Mouse (Mus musculus) T-cell, adult 66 days (primary cell): ENCODE results near the gene Klk1b4. TPM values are rescaled to one million over a fixed set of nuclear protein-coding genes. Genes with fewer than 3 reads are reported as not detected.

Source experiments
- total RNA-seq, 2 experiments: library from RNA; stranded (reverse); gene quantifications; 3 replicates in 1 of 2; 4 replicates in 1 of 2; pipeline ENCODE4 v1.2.4; 2023

The Klk1b4 gene
- not detected for total RNA-seq

GRCm38 (mm10) chr7:44207135-44207534, at the start of gene Klk1b4:
Klk1b4 (plus strand) TSS chr7:44207435.

GRCm38 (mm10) chr7:44187936-44188335, 19.3 kb upstream of the Klk1b4 start, which contains the start of gene Klk1b24:
Klk1b24 (plus strand) TSS chr7:44188236.

GRCm38 (mm10) chr7:44197891-44198290, 9.3 kb upstream of the Klk1b4 start, which contains the start of gene Klk1b3:
Klk1b3 (plus strand) TSS chr7:44198191.

GRCm38 (mm10) chr7:44215645-44216044, 8.4 kb downstream of the Klk1b4 start, which contains the start of gene Klk1b5:
Klk1b5 (plus strand) TSS chr7:44215945.

GRCm38 (mm10) chr7:44225076-44225475, 17.8 kb downstream of the Klk1b4 start, which contains the start of gene Klk1:
Klk1 (plus strand) TSS chr7:44225360.

GRCm38 (mm10) chr7:44235909-44236308, 28.7 kb downstream of the Klk1b4 start, which contains the start of gene Gm36864:
Gm36864 (plus strand) TSS chr7:44236177.

GRCm38 (mm10) chr7:44246055-44246983, 39.1 kb downstream of the Klk1b4 start, which contains the start of the genes 1700028J19Rik and 2410002F23Rik:
1700028J19Rik (minus strand) TSS chr7:44246695.
2410002F23Rik (plus strand) TSS chr7:44246722.

GRCm38 (mm10) chr7:44257278-44257677, 50.0 kb downstream of the Klk1b4 start, which contains the start of gene Acp4:
Acp4 (minus strand) TSS chr7:44257378.

GRCm38 (mm10) chr7:44261147-44261546, 53.9 kb downstream of the Klk1b4 start, which contains the start of gene Gm15517:
Gm15517 (plus strand) TSS chr7:44261447.

Other genes with a start within 250 kb of the Klk1b4 start
- gene Klk1b1, start 240.7 kb upstream of the Klk1b4 start, total RNA-seq, result not detected
- 1 to 10 TPM in 1 of 2 experiments, not detected in 1; 1.1 TPM for gene Klk1b9, start 231.4 kb upstream of the Klk1b4 start, total RNA-seq
- gene Klk1b11, start 211.6 kb upstream of the Klk1b4 start, total RNA-seq, result not detected
- not detected for gene Klk1b26, start 195.3 kb upstream of the Klk1b4 start, total RNA-seq
- 1 to 10 TPM in 1 of 2 experiments, not detected in 1; 1.1 TPM for gene Klk1b27, start 155.1 kb upstream of the Klk1b4 start, total RNA-seq
- gene Klk1b21, start 105.1 kb upstream of the Klk1b4 start, total RNA-seq, result not detected
- not detected for gene Klk1b22, start 94.8 kb upstream of the Klk1b4 start, total RNA-seq
- not detected for gene Klk1b16, start 70.7 kb upstream of the Klk1b4 start, total RNA-seq
- not detected for gene Klk1b24, start 19.2 kb upstream of the Klk1b4 start, total RNA-seq
- not detected for gene Klk1b3, start 9.2 kb upstream of the Klk1b4 start, total RNA-seq
- not detected for gene Klk1b5, start 8.5 kb downstream of the Klk1b4 start, total RNA-seq
- 1 to 10 TPM; 1.2 to 1.8 TPM for gene Klk1, start 17.9 kb downstream of the Klk1b4 start, total RNA-seq
- not detected for gene Gm36864, start 28.7 kb downstream of the Klk1b4 start, total RNA-seq
- 1 to 10 TPM; 2.2 to 2.5 TPM for gene 1700028J19Rik, start 39.3 kb downstream of the Klk1b4 start, total RNA-seq
- gene 2410002F23Rik, start 39.3 kb downstream of the Klk1b4 start, total RNA-seq, result 100 to 1,000 TPM; 161 to 167 TPM
- gene Acp4, start 49.9 kb downstream of the Klk1b4 start, total RNA-seq, result not detected
- gene Gm15517, start 54.0 kb downstream of the Klk1b4 start, total RNA-seq, result not detected
- gene Clec11a, start 99.5 kb downstream of the Klk1b4 start, total RNA-seq, result 1 to 10 TPM in 1 of 2 experiments, under 1 TPM in 1; 0.98 to 1.1 TPM
- gene Shank1, start 102.8 kb downstream of the Klk1b4 start, total RNA-seq, result under 1 TPM; 0.21 to 0.82 TPM
- under 1 TPM in 1 of 2 experiments, not detected in 1; 0.87 TPM for gene Syt3, start 176.7 kb downstream of the Klk1b4 start, total RNA-seq
- gene 1700008O03Rik, start 178.4 kb downstream of the Klk1b4 start, total RNA-seq, result not detected
- gene Lrrc4b, start 221.6 kb downstream of the Klk1b4 start, total RNA-seq, result not detected